In genomic region chr4:36659920-36660319, GRCm38 (mm10) we compare ENCODE assay signal across 19 mouse cellular contexts.
A peak's percentile ranks its signal among the peaks of the same experiment; 100 is the strongest.
DNase-seq lines count a peak whose midpoint lies in the region; ATAC-seq and TF ChIP-seq lines count a peak whose summit lies in the region.
"Had no signal": no experiment of that assay in that cellular context is flagged by ENCODE, and none has a peak within 500 bp of the region (broad histone marks: within the 10 kb centered on the region; RNA-seq: fewer than 3 reads in every experiment).

No protein-coding gene starts in this region.

- no peak for TF ChIP-seq POLR2A in brain, embryonic 14.5 days (IDR thresholded peaks at IDR 0.05; ENCODE audit: borderline replicate concordance, extremely low read depth, insufficient read depth, insufficient read length, poor library complexity, severe bottlenecking)

- H3K27me3 ChIP-seq in forebrain, embryonic 11.5 days (ENCODE audit: control insufficient read depth, insufficient read depth, low read length), result no peaks in the 10 kb centered on the region
- H3K27me3 ChIP-seq in forebrain, embryonic 16.5 days (replicated peaks; ENCODE audit: control insufficient read depth, insufficient read depth, low read length), result no peaks in the 10 kb centered on the region
- no peaks in the 10 kb centered on the region for H3K27me3 ChIP-seq in midbrain, embryonic 12.5 days
- no peaks in the 10 kb centered on the region for H3K27me3 ChIP-seq in midbrain, embryonic 11.5 days (ENCODE audit: control insufficient read depth, insufficient read depth, low read length)
- no peaks in the 10 kb centered on the region for H3K27me3 ChIP-seq in neural tube, embryonic 14.5 days (ENCODE audit: control insufficient read depth, insufficient read depth, low read length)
- no peaks in the 10 kb centered on the region for H3K27me3 ChIP-seq in neural tube, embryonic 15.5 days (replicated peaks)
- H3K27me3 ChIP-seq: embryonic facial prominence, embryonic 13.5 days; forebrain, embryonic 13.5 days; forebrain, embryonic 15.5 days had no signal

- no peak for TF ChIP-seq CTCF in brain, embryonic 14.5 days (IDR thresholded peaks at IDR 0.05; ENCODE audit: borderline replicate concordance, extremely low read depth, insufficient read depth, insufficient read length)

- DNase-seq in forebrain, embryonic 11.5 days (ENCODE audit: low spot score), result no peak
- DNase-seq in midbrain, embryonic 11.5 days (ENCODE audit: low spot score, missing footprints), result no peak
- peak; percentile 31 for DNase-seq in brain, embryonic 14.5 days (ENCODE audit: low read depth)
- no peak for DNase-seq in lung, postnatal 10 days
- DNase-seq: adrenal gland, adult 2 months; adrenal gland, postnatal 10 days; adrenal gland, postnatal 25 days; cerebellum, adult 11-12 months; cerebellum, adult 2 months; cerebellum, adult 9-10 months; cerebellum, postnatal 10 days; cerebellum, postnatal 25 days had no signal

- no peaks in the 10 kb centered on the region for H3K36me3 ChIP-seq in forebrain, embryonic 11.5 days (ENCODE audit: control insufficient read depth, insufficient read depth, low read length)
- H3K36me3 ChIP-seq in forebrain, embryonic 16.5 days (ENCODE audit: control insufficient read depth, insufficient read depth), result no peaks in the 10 kb centered on the region
- no peaks in the 10 kb centered on the region for H3K36me3 ChIP-seq in midbrain, embryonic 12.5 days
- H3K36me3 ChIP-seq in midbrain, embryonic 11.5 days (ENCODE audit: control insufficient read depth, insufficient read depth, low read length), result no peaks in the 10 kb centered on the region
- H3K36me3 ChIP-seq in neural tube, embryonic 14.5 days (ENCODE audit: control insufficient read depth, insufficient read depth, low read length), result no peaks in the 10 kb centered on the region
- H3K36me3 ChIP-seq in neural tube, embryonic 15.5 days, result no peaks in the 10 kb centered on the region
- H3K36me3 ChIP-seq: embryonic facial prominence, embryonic 13.5 days; forebrain, embryonic 15.5 days had no signal

- no peak overlapping the region for H3K4me3 ChIP-seq in forebrain, embryonic 11.5 days (ENCODE audit: low read depth, low read length)
- H3K4me3 ChIP-seq in forebrain, embryonic 16.5 days (replicated peaks; ENCODE audit: low read length), result no peak overlapping the region
- H3K4me3 ChIP-seq in midbrain, embryonic 12.5 days, result no peak overlapping the region
- no peak overlapping the region for H3K4me3 ChIP-seq in midbrain, embryonic 11.5 days (ENCODE audit: low read depth, low read length)
- H3K4me3 ChIP-seq in neural tube, embryonic 14.5 days (ENCODE audit: low read depth, low read length), result no peak overlapping the region
- H3K4me3 ChIP-seq in neural tube, embryonic 15.5 days (replicated peaks), result no peak overlapping the region
- H3K4me3 ChIP-seq: embryonic facial prominence, embryonic 13.5 days; forebrain, embryonic 13.5 days; forebrain, embryonic 15.5 days had no signal

- no peak overlapping the region for H3K4me2 ChIP-seq in forebrain, embryonic 11.5 days (ENCODE audit: low read depth, low read length, severe bottlenecking)
- no peak overlapping the region for H3K4me2 ChIP-seq in forebrain, embryonic 16.5 days (ENCODE audit: low read length)
- H3K4me2 ChIP-seq in midbrain, embryonic 12.5 days (replicated peaks), result no peak overlapping the region
- H3K4me2 ChIP-seq in midbrain, embryonic 11.5 days, result no peak overlapping the region
- H3K4me2 ChIP-seq in neural tube, embryonic 14.5 days (ENCODE audit: low read depth, low read length), result no peak overlapping the region
- no peak overlapping the region for H3K4me2 ChIP-seq in neural tube, embryonic 15.5 days
- H3K4me2 ChIP-seq: embryonic facial prominence, embryonic 13.5 days; forebrain, embryonic 13.5 days; forebrain, embryonic 15.5 days had no signal

- no peak overlapping the region for H3K27ac ChIP-seq in forebrain, embryonic 11.5 days (ENCODE audit: low read depth, low read length)
- H3K27ac ChIP-seq in forebrain, embryonic 16.5 days (ENCODE audit: low read length), result no peak overlapping the region
- H3K27ac ChIP-seq in midbrain, embryonic 12.5 days (replicated peaks), result no peak overlapping the region
- no peak overlapping the region for H3K27ac ChIP-seq in midbrain, embryonic 11.5 days (ENCODE audit: low read depth, low read length)
- H3K27ac ChIP-seq in neural tube, embryonic 14.5 days (ENCODE audit: low read depth, low read length), result no peak overlapping the region
- H3K27ac ChIP-seq in neural tube, embryonic 15.5 days (replicated peaks), result no peak overlapping the region
- H3K27ac ChIP-seq: embryonic facial prominence, embryonic 13.5 days; forebrain, embryonic 13.5 days; forebrain, embryonic 15.5 days had no signal

- no peaks in the 10 kb centered on the region for H3K4me1 ChIP-seq in forebrain, embryonic 11.5 days (replicated peaks; ENCODE audit: control insufficient read depth, insufficient read depth, low read length)
- no peaks in the 10 kb centered on the region for H3K4me1 ChIP-seq in forebrain, embryonic 16.5 days (replicated peaks; ENCODE audit: control insufficient read depth, insufficient read depth, low read length)
- no peaks in the 10 kb centered on the region for H3K4me1 ChIP-seq in midbrain, embryonic 12.5 days
- H3K4me1 ChIP-seq in midbrain, embryonic 11.5 days (ENCODE audit: control insufficient read depth, insufficient read depth, low read length), result no peaks in the 10 kb centered on the region
- H3K4me1 ChIP-seq in neural tube, embryonic 14.5 days (ENCODE audit: control insufficient read depth, insufficient read depth, low read length), result no peaks in the 10 kb centered on the region
- H3K4me1 ChIP-seq in neural tube, embryonic 15.5 days, result no peaks in the 10 kb centered on the region
- H3K4me1 ChIP-seq: embryonic facial prominence, embryonic 13.5 days; forebrain, embryonic 13.5 days; forebrain, embryonic 15.5 days had no signal

- no peak overlapping the region for H3K9ac ChIP-seq in forebrain, embryonic 11.5 days (ENCODE audit: low read length)
- no peak overlapping the region for H3K9ac ChIP-seq in forebrain, embryonic 16.5 days (replicated peaks; ENCODE audit: low read depth, low read length)
- H3K9ac ChIP-seq in midbrain, embryonic 12.5 days (replicated peaks), result no peak overlapping the region
- H3K9ac ChIP-seq in midbrain, embryonic 11.5 days (ENCODE audit: low read length), result no peak overlapping the region
- no peak overlapping the region for H3K9ac ChIP-seq in neural tube, embryonic 14.5 days (replicated peaks; ENCODE audit: low read depth, low read length)
- H3K9ac ChIP-seq in neural tube, embryonic 15.5 days (replicated peaks), result no peak overlapping the region
- H3K9ac ChIP-seq: embryonic facial prominence, embryonic 13.5 days; forebrain, embryonic 13.5 days; forebrain, embryonic 15.5 days had no signal

- ATAC-seq in forebrain, embryonic 11.5 days (replicated peaks; ENCODE audit: low FRiP score), result 0 out of 2 replicates have a peak, but pooled peaks have one; percentile 67
- ATAC-seq in forebrain, embryonic 16.5 days, result no peak
- peak; percentile 41; the same call in 1 of the 2 replicates for ATAC-seq in midbrain, embryonic 12.5 days (ENCODE audit: low FRiP score, low read depth)
- no peak for ATAC-seq in midbrain, embryonic 11.5 days (ENCODE audit: low FRiP score)
- 0 out of 2 replicates have a peak, but pooled peaks have one; percentile 49 for ATAC-seq in neural tube, embryonic 14.5 days (ENCODE audit: low read depth)
- no peak for ATAC-seq in neural tube, embryonic 15.5 days (ENCODE audit: low FRiP score)
- ATAC-seq: forebrain, embryonic 13.5 days; forebrain, embryonic 15.5 days had no signal

- H3K9me3 ChIP-seq in forebrain, embryonic 11.5 days (ENCODE audit: control insufficient read depth, low read length), result no peaks in the 10 kb centered on the region
- no peaks in the 10 kb centered on the region for H3K9me3 ChIP-seq in forebrain, embryonic 16.5 days (ENCODE audit: control insufficient read depth, low read length)
- no peaks in the 10 kb centered on the region for H3K9me3 ChIP-seq in midbrain, embryonic 12.5 days
- no peaks in the 10 kb centered on the region for H3K9me3 ChIP-seq in midbrain, embryonic 11.5 days (ENCODE audit: control insufficient read depth, low read length)
- no peaks in the 10 kb centered on the region for H3K9me3 ChIP-seq in neural tube, embryonic 14.5 days (ENCODE audit: control insufficient read depth, low read length)
- no peaks in the 10 kb centered on the region for H3K9me3 ChIP-seq in neural tube, embryonic 15.5 days (replicated peaks)
- H3K9me3 ChIP-seq: embryonic facial prominence, embryonic 13.5 days; forebrain, embryonic 13.5 days; forebrain, embryonic 15.5 days had no signal

- WGBS in forebrain, embryonic 11.5 days, result 64% methylated on average over 2 of the region's 2 CpGs
- WGBS in forebrain, embryonic 16.5 days, result 39% methylated on average over 2 of the region's 2 CpGs
- WGBS in midbrain, embryonic 12.5 days, result 72% methylated on average over 2 of the region's 2 CpGs
- WGBS in midbrain, embryonic 11.5 days, result 86% methylated on average over 2 of the region's 2 CpGs
- 63% methylated on average over 2 of the region's 2 CpGs for WGBS in neural tube, embryonic 14.5 days
- 54% methylated on average over 2 of the region's 2 CpGs for WGBS in neural tube, embryonic 15.5 days

Comparison
In these comparisons a context has a peak if more than half of its experiments do, and no peak if none do; other contexts are left out.
1. ATAC-seq: peak in forebrain, embryonic 11.5 days (single experiment), midbrain, embryonic 12.5 days (single experiment) and neural tube, embryonic 14.5 days (single experiment); none in forebrain, embryonic 16.5 days (single experiment), midbrain, embryonic 11.5 days (single experiment) and neural tube, embryonic 15.5 days (single experiment).